Mouse (Mus musculus) cerebellum, adult 2 months (tissue): ENCODE measurements at regions not wholly inside any gene's neighbourhood (a gene's known extent, or its start where the extent isn't known, plus 50 kb on each side); places are given as distances from the start of the nearest gene placed in this dataset.

Experiments used
- CTCF ChIP-seq: fragments of 200-500 bp; IDR thresholded peaks from 2 replicates; pipeline ENCODE4 v1.5.1; 2011; ENCODE audit warnings: low read depth, mild to moderate bottlenecking, control low read depth, low read length, moderate library complexity, borderline replicate concordance; ENCODE audit not compliant: insufficient read depth
- POLR2A ChIP-seq: fragments of 200-500 bp; IDR thresholded peaks from 2 replicates; pipeline ENCODE4 v1.6.1; 2011; ENCODE audit warnings: low read length, control low read depth, borderline replicate concordance; ENCODE audit not compliant: insufficient read depth

GRCm38 (mm10) chr6:138873610-138874009 lies 215.3 kb upstream of the Igbp1b start:
- TF ChIP-seq CTCF, result no peak
- TF ChIP-seq POLR2A, result no peak
